Mouse (Mus musculus): Measurements from ENCODE around the gene Gstz1. TPM values are rescaled to one million over a fixed set of nuclear protein-coding genes. Genes with fewer than 3 reads are reported as not detected.

The Gstz1 gene
- polyA plus RNA-seq, 1 experiment from 2014 or later = 23.6 TPM

- peaks cover 2% of the 10 kb centered on the region; the same call in 1 of the 2 replicates for H3K36me3 ChIP-seq (ENCODE audit: control insufficient read depth, insufficient read depth, low read length)
- ATAC-seq (ENCODE audit: low FRiP score, low TSS enrichment) (no peak), DNase-seq (ENCODE audit: low spot score) (no peak)
- no peak overlapping the region for H3K4me2 ChIP-seq (replicated peaks; ENCODE audit: low read depth)
- 87% methylated on average over 5 of the region's 5 CpGs for WGBS
- no peaks in the 10 kb centered on the region for H3K4me1 ChIP-seq (replicated peaks; ENCODE audit: control insufficient read depth, insufficient read depth)
- no peak overlapping the region for H3K27ac ChIP-seq (replicated peaks)
- H3K27me3 ChIP-seq (ENCODE audit: control insufficient read depth, insufficient read depth, low read length) = no peaks in the 10 kb centered on the region
- TF ChIP-seq CTCF (IDR thresholded peaks at IDR 0.05; ENCODE audit: low read depth) (no peak), EP300 (optimal IDR thresholded peaks at IDR 0.05) (no peak)
- no peaks in the 10 kb centered on the region for H3K9me3 ChIP-seq (ENCODE audit: control insufficient read depth, low read length)
- no peak overlapping the region for H3K9ac ChIP-seq (ENCODE audit: low read length)
- H3K4me3 ChIP-seq (ENCODE audit: low read depth, low read length) = no peak overlapping the region
These were observed 13.8 kb downstream of the Gstz1 start for GRCm38 (mm10) chr12:87160815-87161214.

DNA sequence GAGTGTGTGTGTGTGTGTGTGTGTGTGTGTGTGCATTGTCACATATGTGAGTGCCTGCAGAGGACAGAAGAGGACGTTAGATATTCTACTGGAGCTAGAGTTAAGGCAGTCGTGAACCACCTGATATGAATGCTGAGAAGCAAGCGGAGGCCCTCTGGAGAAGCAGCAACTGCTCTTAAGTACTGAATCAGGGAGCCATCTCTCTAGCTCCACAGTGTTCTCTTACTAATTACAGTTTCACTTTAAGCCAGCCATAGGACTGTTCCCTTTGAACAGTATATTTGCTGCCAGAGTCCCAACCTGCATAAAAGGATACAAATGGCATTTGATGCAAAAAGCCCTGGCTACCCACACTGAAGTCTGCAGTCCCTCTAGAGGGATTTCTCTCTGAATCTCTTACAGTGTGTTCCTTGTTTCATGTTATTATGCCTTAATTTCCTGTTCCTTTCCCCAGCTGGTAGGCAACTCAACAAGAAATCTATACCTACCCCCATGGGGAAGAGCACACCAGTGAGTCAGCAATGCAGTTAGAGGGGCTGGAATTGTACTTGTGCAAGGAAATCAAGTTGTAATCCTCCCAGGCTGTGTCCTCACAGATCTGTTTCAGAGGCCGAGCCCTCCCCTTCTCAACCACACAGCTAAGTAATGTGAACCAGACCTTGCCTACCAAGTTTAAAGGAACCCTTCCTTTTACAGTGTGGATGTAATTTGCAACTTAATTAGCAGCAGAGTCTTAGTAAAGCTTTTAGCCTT is 28.4 kb downstream of the Gstz1 start:
- Histone ChIP-seq H3K9me3 (ENCODE audit: control insufficient read depth, low read length) (no peaks in the 10 kb centered on the region), H3K27me3 (ENCODE audit: control insufficient read depth, insufficient read depth, low read length) (no peaks in the 10 kb centered on the region), H3K4me2 (replicated peaks; ENCODE audit: low read depth) (no peak overlapping the region), H3K4me1 (replicated peaks; ENCODE audit: control insufficient read depth, insufficient read depth) (no peaks in the 10 kb centered on the region), H3K4me3 (ENCODE audit: low read depth, low read length) (no peak overlapping the region), H3K9ac (ENCODE audit: low read length) (no peak overlapping the region), H3K36me3 (ENCODE audit: control insufficient read depth, insufficient read depth, low read length) (no peaks in the 10 kb centered on the region), H3K27ac (replicated peaks) (no peak overlapping the region)
- no peak for TF ChIP-seq EP300 (optimal IDR thresholded peaks at IDR 0.05)
- TF ChIP-seq CTCF (IDR thresholded peaks at IDR 0.05; ENCODE audit: low read depth) = no peak
- WGBS = 73% methylated on average over 4 of the region's 4 CpGs
- ATAC-seq (ENCODE audit: low FRiP score, low TSS enrichment) (no peak), DNase-seq (ENCODE audit: low spot score) (no peak)

- DNase-seq (ENCODE audit: low spot score) (no peak), ATAC-seq (ENCODE audit: low FRiP score, low TSS enrichment) (no peak)
- no peak overlapping the region for H3K4me3 ChIP-seq (ENCODE audit: low read depth, low read length)
- no peak overlapping the region for H3K27ac ChIP-seq (replicated peaks)
- H3K9me3 ChIP-seq (ENCODE audit: control insufficient read depth, low read length) = no peaks in the 10 kb centered on the region
- no peaks in the 10 kb centered on the region for H3K4me1 ChIP-seq (replicated peaks; ENCODE audit: control insufficient read depth, insufficient read depth)
- TF ChIP-seq EP300 (optimal IDR thresholded peaks at IDR 0.05) = no peak
- TF ChIP-seq CTCF (IDR thresholded peaks at IDR 0.05; ENCODE audit: low read depth) = no peak
- H3K27me3 ChIP-seq (ENCODE audit: control insufficient read depth, insufficient read depth, low read length) = no peaks in the 10 kb centered on the region
- 99% methylated on average over 4 of the region's 4 CpGs for WGBS
- H3K4me2 ChIP-seq (replicated peaks; ENCODE audit: low read depth) = no peak overlapping the region
- no peak overlapping the region for H3K9ac ChIP-seq (ENCODE audit: low read length)
- no peaks in the 10 kb centered on the region for H3K36me3 ChIP-seq (ENCODE audit: control insufficient read depth, insufficient read depth, low read length)
These were observed 30.7 kb downstream of the Gstz1 start for GRCm38 (mm10) chr12:87177631-87178030.

GRCm38 (mm10) chr12:87193008-87193407 is 46.0 kb downstream of the Gstz1 start:
- 83% methylated on average over 3 of the region's 3 CpGs for WGBS
- ATAC-seq (ENCODE audit: low FRiP score, low TSS enrichment) (no peak), DNase-seq (ENCODE audit: low spot score) (no peak)
- no peaks in the 10 kb centered on the region for H3K9me3 ChIP-seq (ENCODE audit: control insufficient read depth, low read length)
- H3K36me3 ChIP-seq (ENCODE audit: control insufficient read depth, insufficient read depth, low read length) = no peaks in the 10 kb centered on the region
- TF ChIP-seq CTCF (IDR thresholded peaks at IDR 0.05; ENCODE audit: low read depth) (no peak), EP300 (optimal IDR thresholded peaks at IDR 0.05) (no peak)
- no peak overlapping the region for H3K4me2 ChIP-seq (replicated peaks; ENCODE audit: low read depth)
- H3K9ac ChIP-seq (ENCODE audit: low read length) = no peak overlapping the region
- no peaks in the 10 kb centered on the region for H3K4me1 ChIP-seq (replicated peaks; ENCODE audit: control insufficient read depth, insufficient read depth)
- no peaks in the 10 kb centered on the region for H3K27me3 ChIP-seq (ENCODE audit: control insufficient read depth, insufficient read depth, low read length)
- no peak overlapping the region for H3K27ac ChIP-seq (replicated peaks)
- no peak overlapping the region for H3K4me3 ChIP-seq (ENCODE audit: low read depth, low read length)

DNA sequence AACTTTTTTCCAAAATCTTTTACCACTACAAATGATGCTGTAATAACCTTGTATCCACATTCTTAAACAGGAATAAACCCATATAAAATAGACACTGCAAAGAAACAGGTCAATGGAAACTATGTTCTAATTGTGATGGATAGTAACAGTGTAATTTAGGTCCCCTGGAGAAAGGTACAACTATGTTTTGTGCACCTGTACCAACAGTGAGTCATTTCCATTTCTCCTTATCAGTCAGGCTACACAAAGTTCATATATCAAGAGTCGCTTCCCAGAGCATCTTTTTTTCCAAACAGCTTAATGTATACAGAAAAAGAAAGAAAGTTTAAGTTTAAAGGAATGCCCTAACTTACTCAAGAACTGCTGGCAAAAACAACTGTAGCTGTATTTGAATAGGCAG is 48.1 kb downstream of the Gstz1 start:
- no peaks in the 10 kb centered on the region for H3K9me3 ChIP-seq (ENCODE audit: control insufficient read depth, low read length)
- TF ChIP-seq EP300 (optimal IDR thresholded peaks at IDR 0.05) (no peak), CTCF (IDR thresholded peaks at IDR 0.05; ENCODE audit: low read depth) (no peak)
- H3K4me2 ChIP-seq (replicated peaks; ENCODE audit: low read depth) = no peak overlapping the region
- ATAC-seq (ENCODE audit: low FRiP score, low TSS enrichment) (no peak), DNase-seq (ENCODE audit: low spot score) (no peak)
- no peaks in the 10 kb centered on the region for H3K4me1 ChIP-seq (replicated peaks; ENCODE audit: control insufficient read depth, insufficient read depth)
- H3K4me3 ChIP-seq (ENCODE audit: low read depth, low read length) = no peak overlapping the region
- H3K27ac ChIP-seq (replicated peaks) = no peak overlapping the region
- no peaks in the 10 kb centered on the region for H3K27me3 ChIP-seq (ENCODE audit: control insufficient read depth, insufficient read depth, low read length)
- H3K9ac ChIP-seq (ENCODE audit: low read length) = no peak overlapping the region
- 35% methylated on average over 1 of the region's 1 CpGs for WGBS
- no peaks in the 10 kb centered on the region for H3K36me3 ChIP-seq (ENCODE audit: control insufficient read depth, insufficient read depth, low read length)

GRCm38 (mm10) chr12:87196310-87196709 is 49.3 kb downstream of the Gstz1 start:
- Histone ChIP-seq H3K4me2 (replicated peaks; ENCODE audit: low read depth) (no peak overlapping the region), H3K4me1 (replicated peaks; ENCODE audit: control insufficient read depth, insufficient read depth) (no peaks in the 10 kb centered on the region), H3K4me3 (ENCODE audit: low read depth, low read length) (no peak overlapping the region), H3K27ac (replicated peaks) (no peak overlapping the region), H3K9me3 (ENCODE audit: control insufficient read depth, low read length) (no peaks in the 10 kb centered on the region), H3K27me3 (ENCODE audit: control insufficient read depth, insufficient read depth, low read length) (no peaks in the 10 kb centered on the region), H3K9ac (ENCODE audit: low read length) (no peak overlapping the region), H3K36me3 (ENCODE audit: control insufficient read depth, insufficient read depth, low read length) (no peaks in the 10 kb centered on the region)
- no peak for DNase-seq (ENCODE audit: low spot score)
- no peak for ATAC-seq (ENCODE audit: low FRiP score, low TSS enrichment)
- TF ChIP-seq CTCF (IDR thresholded peaks at IDR 0.05; ENCODE audit: low read depth) (no peak), EP300 (optimal IDR thresholded peaks at IDR 0.05) (no peak)

Data from stomach, postnatal 0 days (tissue).